Mouse (Mus musculus) megakaryocyte, adult 5-6 weeks (primary cell): ENCODE results near the gene Arhgap9. TPM values are rescaled to one million over a fixed set of nuclear protein-coding genes. Genes with fewer than 3 reads are reported as not detected.

Experiments
- ATAC-seq: 2 replicates; pipeline ENCODE4 v1.8.0; 2016; ENCODE audit warnings: mild to moderate bottlenecking, inconsistent platforms; ENCODE audit not compliant: poor library complexity, severe bottlenecking
- total RNA-seq, 2 experiments: library from RNA; stranded (forward) in 1 of 2; stranded (reverse) in 1 of 2; fragments of 153-499, 151-499 nt in 1 of 2; fragments of 221-1000, 200-1000 nt in 1 of 2; gene quantifications; 2 replicates each; pipeline versions ENCODE4 v1.2.3 to v1.2.4; 2015 to 2017

Arhgap9 gene
- total RNA-seq, 2 experiments from 2014 or later: 108 to 135 TPM

- no peak for ATAC-seq
Observed at GRCm38 (mm10) chr10:127322178-127322577, 414 bp downstream of the Arhgap9 start.

- ATAC-seq: peak; percentile 19
Observed at GRCm38 (mm10) chr10:127322669-127323068, 905 bp downstream of the Arhgap9 start.

- peak; percentile 80 for ATAC-seq
Observed at GRCm38 (mm10) chr10:127323131-127323855, 1.5 kb downstream of the Arhgap9 start.

- peak; percentile 73 for ATAC-seq
Observed at GRCm38 (mm10) chr10:127324495-127324894, 2.7 kb downstream of the Arhgap9 start.

- ATAC-seq: no peak
Observed at GRCm38 (mm10) chr10:127325454-127326016, 3.8 kb downstream of the Arhgap9 start.

GRCm38 (mm10) chr10:127326017-127326801 lies 4.4 kb downstream of the Arhgap9 start:
- ATAC-seq: no peak

- ATAC-seq: no peak
Observed at GRCm38 (mm10) chr10:127326828-127327227, 5.1 kb downstream of the Arhgap9 start.

GRCm38 (mm10) chr10:127327461-127328145 lies 5.8 kb downstream of the Arhgap9 start:
- no peak for ATAC-seq

- ATAC-seq: no peak
Observed at GRCm38 (mm10) chr10:127330212-127330611, 8.4 kb downstream of the Arhgap9 start.

- ATAC-seq: peak; percentile 31; the same call in 1 of the 2 replicates
Observed at GRCm38 (mm10) chr10:127332211-127332874, 10.6 kb downstream of the Arhgap9 start.

GRCm38 (mm10) chr10:127333152-127333551 lies 11.4 kb downstream of the Arhgap9 start:
- peak; percentile 58 for ATAC-seq

GRCm38 (mm10) chr10:127335271-127335670 lies 13.5 kb downstream of the Arhgap9 start:
- no peak for ATAC-seq

- ATAC-seq: no peak
Observed at GRCm38 (mm10) chr10:127336952-127337351, 15.2 kb downstream of the Arhgap9 start.

GRCm38 (mm10) chr10:127337536-127338099 lies 15.9 kb downstream of the Arhgap9 start:
- no peak for ATAC-seq

- peak; percentile 88 for ATAC-seq
Observed at GRCm38 (mm10) chr10:127338930-127339682, 17.3 kb downstream of the Arhgap9 start.

GRCm38 (mm10) chr10:127339683-127340576 lies 18.2 kb downstream of the Arhgap9 start:
- no peak for ATAC-seq

GRCm38 (mm10) chr10:127340577-127341359 lies 19.0 kb downstream of the Arhgap9 start:
- no peak for ATAC-seq

- ATAC-seq: no peak
Observed at GRCm38 (mm10) chr10:127341360-127341690, 19.6 kb downstream of the Arhgap9 start.
